Mouse (Mus musculus) cerebellum, adult 9-11 months (tissue): Measurements from ENCODE around the gene Iqcd.

Source experiments
- DNase-seq: peaks from one replicate; pipeline ENCODE4 v3.0.0; 2022

Iqcd gene

DNA sequence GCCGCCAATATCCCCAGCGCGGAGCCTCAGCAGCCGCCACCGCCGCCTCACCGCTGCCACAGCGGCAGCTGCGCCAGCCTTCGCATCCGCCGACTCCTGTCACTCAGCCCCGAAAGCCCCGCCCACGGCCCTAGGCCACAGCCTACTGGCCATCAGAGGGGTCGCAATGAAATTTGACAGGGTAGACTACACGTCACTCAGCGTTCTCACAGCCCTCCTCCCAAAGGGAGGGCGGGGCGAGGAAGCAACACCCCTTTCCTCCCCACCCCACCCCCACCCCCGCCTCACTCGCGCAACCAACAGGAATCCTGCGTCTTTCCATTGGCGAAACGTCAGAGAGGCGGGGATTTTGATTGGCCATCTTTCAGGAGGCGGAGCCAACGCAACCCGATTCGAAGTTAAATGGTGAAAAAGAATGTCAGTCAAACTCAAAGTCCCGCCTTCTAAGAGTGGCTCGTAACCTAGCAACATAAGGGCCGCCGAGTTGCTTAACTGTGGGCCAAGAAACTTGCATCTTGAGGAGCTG, at the start of gene Iqcd, which contains the start of gene Tpcn1:
Gene Iqcd (plus strand): TSS at position 448 of the 526 bp plus-strand sequence.
Gene Tpcn1 (minus strand): TSS at position 105 of the 526 bp plus-strand sequence.
- peak; percentile 98 for DNase-seq

DNA sequence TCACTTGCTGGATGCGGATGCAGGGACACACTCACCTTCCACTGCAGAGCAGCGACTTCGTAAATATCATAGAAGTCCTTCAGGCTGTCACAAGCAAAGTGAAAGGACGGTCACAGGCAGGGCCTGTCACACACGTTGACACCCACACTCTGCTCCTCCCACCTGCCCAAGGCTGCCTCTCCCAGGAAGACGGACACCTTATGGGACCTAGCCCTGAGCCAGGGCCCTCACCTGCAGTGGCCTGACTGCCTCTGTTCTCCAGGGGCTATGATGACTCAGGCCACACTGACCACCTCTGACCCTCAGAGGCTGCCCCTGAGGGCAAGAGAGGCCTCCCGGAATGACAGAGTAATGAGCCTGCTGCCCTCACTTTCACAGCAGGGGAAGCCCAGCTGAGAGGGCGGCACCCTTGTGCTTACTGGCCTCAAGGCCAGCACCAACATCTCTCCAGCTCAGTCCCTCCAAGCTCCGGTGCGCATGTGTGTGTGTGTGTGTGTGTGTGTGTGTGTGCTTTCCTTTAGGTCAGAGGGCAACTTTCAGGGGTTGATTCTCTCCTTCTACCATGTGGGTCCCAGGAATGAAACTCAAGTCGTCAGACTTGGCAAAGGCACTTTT, 40.5 kb upstream of the Iqcd start:
- DNase-seq, result no peak

DNA sequence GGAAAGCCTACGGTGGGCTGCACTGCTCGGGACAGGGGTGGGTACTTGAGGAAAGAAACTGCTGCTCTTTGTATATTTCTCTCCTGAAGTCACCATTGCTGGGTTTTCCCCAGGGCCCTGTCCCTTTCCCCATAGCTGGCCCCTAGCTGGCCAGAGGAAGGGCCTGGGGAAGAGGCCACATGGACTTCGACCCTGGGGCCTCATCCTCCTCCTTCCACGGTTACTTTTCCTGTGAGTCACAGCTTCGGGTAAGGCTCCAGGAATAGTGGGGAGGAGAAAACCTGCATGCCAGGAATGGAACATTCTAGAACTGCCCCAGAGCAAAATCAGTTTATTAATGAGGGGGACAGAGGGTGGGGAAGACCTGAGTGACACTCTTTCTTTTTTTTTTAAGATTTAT, 38.7 kb upstream of the Iqcd start:
- DNase-seq, result no peak

DNA sequence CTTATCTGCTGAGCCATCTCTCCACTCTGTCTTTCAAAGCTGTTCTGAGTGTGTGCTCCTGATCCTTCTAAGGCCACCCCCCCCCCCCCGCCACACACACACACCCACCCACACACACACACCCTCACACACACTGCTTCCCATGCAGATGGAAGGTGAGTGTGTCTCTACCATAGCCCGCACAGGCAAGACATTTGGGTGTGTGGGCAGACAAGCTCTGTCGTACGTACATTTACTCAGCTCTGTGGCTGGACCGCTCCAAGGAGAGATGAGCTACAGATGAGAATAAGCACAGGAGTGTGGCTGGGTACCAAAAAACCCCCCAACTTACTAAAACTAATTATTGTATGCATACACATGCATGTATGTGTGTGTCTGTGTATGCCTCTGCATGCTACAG, 38.1 kb upstream of the Iqcd start:
- no peak for DNase-seq

DNA sequence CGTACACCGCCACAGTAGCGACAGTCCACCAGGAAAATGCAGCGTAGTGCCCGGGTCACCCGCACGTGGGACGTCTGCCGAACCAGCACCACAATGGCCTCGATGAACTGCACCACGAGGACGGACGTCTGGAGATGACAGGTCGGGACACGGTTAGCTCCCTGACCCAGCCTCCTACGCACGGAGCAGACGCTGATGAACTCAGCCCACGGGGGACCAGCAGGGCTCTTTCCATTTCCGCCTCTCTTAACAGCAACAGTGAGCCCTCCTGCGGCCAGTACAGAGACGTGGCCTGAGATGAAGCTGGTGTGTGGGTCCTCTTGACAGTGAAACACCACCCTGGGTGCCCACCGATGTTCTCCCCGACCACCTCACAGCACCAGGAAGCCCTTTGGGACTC, 32.9 kb upstream of the Iqcd start:
- peak; percentile 41 for DNase-seq

DNA sequence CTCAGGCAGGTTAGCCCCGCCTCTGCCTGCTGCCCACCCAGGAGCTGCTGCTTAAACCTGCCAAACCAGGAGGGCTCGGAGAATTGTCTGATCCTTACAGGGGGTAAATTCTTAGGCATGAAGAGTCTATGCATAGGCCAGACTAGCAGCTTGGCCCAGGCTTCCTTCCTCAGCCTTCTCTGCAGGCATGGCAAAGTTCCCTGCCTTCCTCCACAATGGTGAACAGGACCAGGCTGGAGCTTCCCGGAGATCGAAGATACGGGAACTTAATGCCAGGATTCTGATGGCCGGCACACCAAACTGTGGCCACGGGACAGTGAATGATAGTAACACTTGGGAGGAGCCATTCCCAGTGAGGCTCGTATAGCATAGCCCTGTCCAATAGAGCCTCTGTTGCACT, 30.8 kb upstream of the Iqcd start:
- peak; percentile 60 for DNase-seq

DNA sequence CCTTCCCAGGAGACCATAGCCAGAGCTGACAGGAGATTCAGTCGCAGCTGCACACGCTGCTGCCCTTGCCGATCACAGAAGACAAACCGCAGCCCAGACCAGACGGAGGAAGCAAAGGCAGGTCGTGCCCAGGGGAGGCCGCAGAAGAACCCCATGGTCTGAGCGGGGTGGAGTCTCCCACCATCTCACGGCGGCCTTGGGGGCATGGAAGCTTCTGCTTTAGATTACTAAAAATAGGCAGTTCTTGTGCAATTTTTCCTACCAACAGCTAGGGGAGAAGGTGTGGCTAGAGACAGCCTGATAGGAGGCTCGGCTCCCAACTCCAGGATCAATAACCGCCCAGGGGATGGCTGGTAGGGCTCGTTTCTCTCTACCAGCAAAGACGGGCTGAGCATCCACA, 30.1 kb upstream of the Iqcd start:
- DNase-seq, result peak; percentile 52

DNA sequence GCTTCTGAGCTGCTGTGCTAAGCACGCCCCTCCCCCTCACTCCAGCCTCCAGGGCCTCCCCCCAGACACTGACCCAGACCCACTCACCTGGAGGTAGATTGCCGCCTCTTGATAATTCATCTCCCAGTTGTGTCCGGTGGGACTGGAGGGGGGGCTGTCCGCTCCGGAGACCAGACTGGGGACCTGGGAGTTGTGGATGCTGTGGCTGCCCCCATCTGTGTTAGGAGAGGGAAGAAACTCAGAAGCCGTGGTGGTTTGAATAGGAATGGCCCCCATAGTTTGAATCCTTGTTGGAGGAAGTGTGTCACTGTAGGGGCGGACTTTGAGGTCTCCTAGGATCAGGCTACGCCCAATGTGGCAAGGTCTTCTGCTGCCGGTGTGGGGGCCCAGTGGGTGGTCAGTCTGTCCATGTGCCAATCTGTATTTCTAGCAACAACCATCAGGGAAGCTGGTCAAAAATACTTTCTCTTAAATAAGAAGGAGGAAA, 28.6 kb upstream of the Iqcd start:
- DNase-seq, result peak; percentile 76

DNA sequence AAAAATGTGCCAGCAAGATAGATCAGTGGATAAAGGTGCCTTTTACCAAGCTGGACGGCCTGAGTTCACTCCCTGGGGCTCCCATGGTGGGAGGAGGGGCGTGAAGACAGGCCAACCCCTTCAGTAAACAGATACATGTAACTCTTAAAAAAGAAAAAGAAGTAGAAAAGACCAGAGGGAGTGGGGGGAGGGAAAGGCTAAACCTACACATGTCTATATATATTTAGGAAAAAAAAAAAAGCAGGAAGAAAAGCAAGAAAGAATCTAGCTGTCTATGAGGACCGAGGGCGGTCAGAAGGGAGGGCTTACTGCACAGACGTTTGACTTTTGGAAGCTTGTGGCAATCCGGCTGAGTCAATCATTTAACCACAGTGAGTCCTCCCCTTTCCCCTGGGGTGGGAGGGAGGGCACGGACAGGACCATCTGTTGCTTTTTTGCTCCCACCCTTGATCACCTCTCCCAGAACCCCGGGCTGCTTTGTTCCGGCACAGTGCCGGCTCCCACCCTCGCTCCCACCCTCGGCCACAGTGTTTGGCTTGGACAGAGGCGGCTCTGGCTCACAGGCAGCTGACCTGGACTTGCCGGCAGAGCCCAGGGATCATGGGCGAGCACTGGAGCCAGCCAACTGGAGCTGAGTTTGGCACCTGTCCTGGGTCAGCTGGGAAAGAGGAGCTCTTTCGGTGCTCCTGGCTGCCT, 28.1 kb upstream of the Iqcd start:
- DNase-seq, result peak; percentile 90

DNA sequence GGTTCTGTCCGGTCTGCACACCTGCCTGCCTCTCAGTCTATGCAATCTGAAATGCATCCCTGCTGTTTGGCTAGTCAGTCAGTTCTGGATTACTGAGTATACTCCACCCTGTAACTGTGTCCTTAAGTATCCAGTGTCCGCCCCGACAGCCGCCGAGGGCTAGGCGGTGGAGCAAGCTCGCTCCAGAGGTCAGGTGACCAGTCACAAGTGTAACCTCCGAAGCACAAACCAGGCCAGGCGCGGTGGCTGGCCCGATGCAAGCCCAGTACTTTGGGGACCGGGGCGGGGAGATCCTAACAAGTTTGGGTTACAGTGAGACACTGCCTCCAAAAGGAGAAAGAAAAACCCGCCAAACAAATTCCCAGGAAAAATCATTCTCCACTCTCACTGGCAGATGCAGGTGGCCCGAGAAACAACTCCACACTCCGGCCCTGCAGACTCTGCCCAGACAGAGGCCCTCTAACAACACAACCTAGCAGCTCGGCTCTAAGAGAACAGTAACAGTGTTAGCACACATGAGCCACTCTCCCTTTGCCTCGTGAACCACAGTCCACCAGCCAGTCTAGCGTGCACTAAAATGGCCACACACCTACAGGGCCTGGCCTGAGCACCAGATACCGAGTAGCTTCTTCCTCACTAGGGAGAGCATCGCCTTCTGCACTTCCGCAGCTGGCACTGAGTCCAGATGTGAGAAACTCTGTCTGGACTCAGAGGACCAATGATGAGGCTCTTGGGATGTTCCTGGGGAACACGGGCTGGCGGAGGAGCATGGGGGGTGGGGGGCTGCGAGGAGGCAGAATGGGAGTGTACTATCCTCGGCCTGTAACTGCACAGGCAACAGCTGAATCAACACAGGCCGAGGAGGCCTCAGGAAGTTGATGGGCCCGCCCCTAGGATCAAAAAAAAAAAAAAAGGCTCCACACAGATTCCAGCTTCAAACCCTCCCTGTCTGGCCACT, 25.6 kb upstream of the Iqcd start:
- DNase-seq, result peak; percentile 57

DNA sequence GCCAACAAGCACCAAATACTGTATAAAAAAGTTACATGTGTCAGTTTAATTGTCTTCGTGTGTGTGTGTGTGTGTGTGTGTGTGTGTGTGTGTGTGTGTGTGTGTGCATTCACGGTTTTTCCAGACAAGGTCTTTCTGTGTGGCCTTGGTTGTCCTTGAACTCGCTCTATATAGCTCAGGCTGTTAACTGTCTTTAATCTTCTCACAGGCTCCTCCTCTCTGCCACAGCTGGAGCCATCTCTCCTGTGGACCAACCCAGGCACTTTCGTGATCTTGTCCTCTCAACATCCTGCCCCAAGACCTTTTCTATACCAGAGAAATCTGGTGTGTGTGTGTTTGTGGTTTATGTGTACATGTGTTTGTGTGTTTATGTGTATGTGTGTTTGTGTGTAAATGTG, 24.9 kb upstream of the Iqcd start:
- DNase-seq, result no peak

DNA sequence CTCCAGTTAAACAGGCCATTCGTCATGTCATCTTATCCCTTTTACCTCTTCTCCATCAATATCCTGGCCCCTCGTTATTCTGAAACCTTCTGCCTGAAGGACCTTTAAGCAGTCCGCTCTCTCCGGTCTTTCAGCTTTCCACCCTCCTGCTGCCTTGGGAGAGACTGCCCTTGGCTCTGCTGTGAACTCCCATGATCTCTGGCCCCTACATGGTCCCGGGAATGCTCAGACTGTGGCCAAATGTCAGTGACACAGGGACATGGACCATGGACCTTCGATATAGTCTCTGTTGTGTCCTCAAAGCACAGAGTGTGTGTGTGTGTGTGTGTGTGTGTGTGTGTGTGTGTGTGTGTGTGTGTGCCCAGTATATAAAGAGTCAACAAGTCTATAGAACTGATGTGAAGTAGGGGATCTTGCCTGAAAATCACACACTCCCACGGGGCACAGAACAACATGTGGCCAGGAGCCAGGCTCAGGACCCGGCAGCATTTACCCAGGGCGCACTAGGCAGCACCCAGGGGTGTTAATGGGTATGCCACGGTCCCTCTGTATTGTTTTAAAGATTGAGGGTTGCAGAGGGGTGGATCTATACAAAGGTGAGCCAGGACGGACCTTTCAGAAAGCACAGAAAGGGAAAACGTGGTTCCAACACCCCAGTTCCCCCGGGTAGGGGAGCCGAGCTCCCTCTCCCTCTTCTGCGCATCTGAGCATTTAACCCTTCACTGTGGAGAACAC, 23.5 kb upstream of the Iqcd start:
- peak; percentile 51 for DNase-seq

DNA sequence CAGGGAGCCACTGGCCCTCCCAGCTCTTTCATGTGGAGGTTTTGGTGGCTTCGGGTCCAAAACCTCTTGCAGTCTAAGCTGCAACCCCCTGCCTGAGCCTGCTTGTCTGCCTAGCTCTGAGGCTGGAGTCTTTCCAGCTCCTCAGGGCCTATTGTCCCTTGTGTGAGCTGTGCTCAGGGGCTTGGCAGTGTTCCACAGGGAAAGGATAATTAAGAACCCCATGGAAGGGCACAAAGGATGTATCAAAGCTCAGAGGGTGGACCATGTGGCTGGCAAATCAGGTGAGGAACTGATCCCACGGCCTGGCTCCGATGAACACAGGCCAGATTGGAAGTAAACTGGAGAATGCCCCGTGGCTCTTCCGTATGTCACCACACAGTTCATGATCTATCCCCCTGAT, 22.7 kb upstream of the Iqcd start:
- DNase-seq, result peak; percentile 97

DNA sequence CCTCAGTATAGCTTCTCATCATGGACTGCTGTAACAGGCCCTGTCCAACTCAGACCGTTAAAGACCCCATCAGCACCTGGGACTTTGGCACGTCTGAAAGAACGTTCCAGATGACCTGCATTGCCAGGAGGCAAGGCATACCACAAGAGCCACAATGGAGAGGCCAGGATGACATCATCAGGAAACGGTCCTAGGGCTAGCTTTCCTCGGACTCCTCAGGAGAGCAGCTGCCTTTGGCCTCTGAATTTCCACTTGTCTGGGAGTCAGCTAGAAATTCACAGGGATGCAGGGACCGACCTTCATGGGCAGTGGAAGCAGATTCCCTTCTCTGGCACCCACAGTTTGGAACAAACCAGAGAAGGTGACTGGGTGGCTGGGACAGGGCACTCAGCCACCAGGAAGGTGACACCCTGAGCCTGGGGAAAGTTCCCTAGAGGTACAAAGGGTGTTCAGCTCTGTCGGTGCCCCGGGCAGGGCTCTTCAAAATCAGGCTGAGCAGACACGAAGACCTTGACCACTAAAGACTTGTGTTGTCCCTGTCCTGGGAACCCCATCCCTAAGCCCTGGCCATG, 22.0 kb upstream of the Iqcd start:
- peak; percentile 82 for DNase-seq

DNA sequence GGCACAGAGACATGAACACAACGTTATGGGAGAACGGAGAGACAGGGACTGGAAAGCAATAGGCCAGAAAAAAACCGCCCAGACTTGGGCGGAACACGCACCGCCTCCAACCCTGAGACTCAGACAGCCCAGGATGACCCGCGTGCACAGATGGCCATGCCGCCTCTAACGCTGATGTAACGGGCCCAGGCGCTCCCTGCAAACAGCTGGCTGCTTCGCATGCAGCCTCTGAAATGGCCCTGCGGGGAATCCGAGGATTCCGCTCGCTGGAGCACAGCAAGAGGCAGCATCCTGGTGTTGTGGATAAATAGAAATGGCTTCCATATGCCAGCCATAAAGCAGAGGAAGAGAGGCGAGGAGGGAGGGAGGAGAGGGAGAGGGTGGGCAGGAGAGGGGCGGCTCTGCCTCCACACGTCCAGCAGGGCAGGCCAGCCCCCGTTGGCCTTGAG, 21.5 kb upstream of the Iqcd start:
- peak; percentile 74 for DNase-seq

DNA sequence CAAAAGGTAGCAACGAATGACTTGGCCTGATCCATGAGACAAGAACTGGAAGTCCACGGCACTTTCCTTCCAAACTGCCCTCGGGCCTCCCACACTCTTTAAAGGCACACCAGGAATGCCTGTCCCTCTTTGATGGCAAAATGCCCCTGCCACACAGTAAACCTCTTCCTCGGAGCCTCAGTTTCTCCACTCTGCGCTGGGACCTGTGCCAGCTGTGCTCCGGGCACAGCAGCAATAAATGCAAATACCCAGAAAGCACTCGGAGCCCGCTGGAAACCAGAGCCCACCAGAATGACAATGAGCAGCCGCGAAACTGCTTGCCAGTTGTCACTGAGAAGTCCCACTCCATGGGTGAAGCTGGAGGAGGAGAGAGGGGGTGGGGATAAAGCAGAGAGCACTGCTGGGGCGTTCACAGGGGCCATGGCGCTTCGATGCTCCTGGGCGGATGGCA, 21.0 kb upstream of the Iqcd start:
- peak; percentile 77 for DNase-seq

DNA sequence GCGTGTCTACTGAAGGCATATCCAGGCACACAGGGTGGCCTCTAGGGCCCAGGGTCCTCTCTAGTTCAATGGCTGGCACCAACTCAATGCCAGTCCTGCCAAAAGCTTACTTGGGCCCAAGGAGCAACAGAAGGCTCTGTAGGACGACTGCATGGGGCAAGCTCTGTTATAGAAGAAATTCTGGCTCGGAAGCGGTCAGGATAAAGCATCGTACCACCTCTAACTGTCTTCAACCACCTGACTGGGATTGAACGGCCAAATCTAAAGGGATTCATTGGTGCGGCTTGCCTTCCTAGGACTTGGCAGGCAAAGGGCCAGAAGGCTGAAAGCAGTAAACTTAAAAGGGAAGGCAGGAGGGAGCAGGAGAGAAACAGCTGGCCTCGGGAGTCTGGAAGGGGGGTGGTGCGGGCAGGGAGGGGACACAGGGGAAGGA, 20.5 kb upstream of the Iqcd start:
- DNase-seq, result peak; percentile 83

DNA sequence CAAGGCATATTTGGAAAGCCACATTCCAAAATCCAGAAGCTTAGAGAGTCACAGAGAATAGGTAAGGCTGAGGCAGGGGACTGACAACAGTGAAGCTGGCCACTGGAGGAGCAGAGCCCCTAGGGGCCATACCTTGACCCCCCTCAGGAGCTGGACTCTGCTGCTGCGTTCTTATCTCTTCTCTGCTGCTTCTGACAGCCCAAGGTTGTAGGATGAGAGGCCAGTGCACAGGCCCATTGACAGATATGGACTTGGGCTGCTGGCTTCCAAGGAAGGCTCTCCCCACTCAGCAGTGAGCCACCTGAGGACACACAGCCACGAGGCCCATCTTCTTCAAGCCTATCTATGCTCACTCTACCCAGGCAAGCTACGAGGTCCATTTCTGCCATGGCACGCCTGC, 19.9 kb upstream of the Iqcd start:
- no peak for DNase-seq

DNA sequence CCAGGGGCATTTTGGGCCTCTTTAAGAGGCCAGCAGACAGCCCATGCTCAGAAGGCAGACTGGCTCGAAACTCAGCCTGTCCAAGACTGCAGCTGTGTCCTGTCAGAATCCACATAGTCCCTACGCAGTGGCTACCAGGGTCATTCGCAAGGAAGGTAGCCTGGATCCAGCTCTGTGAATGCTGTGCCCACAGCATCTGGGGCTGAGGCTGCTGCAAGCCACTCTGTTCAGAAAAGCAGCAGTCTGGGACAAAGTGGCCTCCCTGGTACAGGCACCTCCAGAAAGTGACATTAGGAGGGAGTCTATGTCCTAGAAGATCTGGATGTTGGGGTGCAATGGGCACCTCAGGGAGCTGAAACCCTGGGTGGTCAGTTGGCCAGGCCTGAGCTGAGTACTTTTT, 19.0 kb upstream of the Iqcd start:
- no peak for DNase-seq

DNA sequence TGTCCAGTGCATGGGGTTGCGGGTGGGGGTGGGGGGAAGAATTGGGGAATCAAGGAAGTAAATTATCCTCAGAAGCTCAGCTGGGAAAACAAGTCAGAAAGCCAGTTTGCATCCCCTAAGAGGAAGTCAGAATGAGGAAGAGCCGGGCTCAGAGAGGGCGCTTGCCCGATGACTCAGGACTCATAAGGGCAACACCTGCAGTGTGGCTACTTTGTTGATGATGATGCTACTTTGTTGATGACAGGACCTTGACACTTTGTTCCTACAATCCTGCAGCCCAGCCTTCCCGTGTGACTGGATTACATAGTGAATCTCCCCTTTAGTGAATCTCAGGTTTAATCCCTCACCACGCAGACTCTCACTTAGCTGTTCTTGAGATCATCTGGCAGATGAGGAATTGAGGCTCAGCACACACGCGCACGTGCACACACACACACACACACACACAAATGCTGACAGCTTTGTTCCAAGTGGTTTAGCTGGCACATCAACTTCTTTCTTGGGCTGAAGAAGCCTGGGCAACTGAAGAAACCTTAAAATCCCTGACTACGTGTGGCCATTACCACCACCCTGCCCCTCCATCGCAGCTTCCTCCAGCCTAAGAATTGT, 18.4 kb upstream of the Iqcd start:
- peak; percentile 25 for DNase-seq

DNA sequence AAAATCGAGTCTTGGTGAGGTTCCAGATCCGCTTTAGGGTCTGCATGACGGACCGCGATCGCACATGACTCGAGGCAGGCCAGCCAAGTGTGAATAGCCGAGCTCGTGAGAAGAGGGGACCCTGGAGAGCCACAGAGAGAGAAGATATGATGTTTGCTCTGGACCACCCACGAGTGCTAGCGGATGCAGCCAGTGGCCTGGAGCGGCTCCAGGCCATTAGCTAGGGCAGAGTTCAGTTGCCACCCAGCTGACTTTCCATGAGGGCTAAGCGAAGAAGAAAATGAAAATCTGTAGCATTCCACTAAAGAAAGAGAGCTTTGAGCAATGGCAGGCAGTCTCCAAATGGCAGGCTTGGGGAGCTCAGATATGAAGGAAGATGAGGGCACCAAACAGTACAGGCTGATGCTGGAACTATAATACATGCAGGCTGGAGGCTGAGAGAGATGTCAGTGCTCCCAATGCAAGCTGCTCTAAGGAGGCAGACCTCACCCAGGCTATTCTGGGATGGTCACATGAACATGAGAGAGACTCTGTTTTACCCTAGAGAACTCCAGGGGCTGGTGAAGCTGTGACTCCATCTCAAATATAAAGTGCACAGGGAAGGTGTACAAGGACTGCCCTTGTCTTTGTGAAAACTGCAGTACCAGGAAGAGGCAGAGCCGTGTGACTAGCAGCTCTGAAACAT, 17.6 kb upstream of the Iqcd start:
- peak; percentile 60 for DNase-seq
